Mouse (Mus musculus) kidney, adult 2 months (tissue): Measurements from ENCODE around the gene Carmil3. TPM values are rescaled to one million over a fixed set of nuclear protein-coding genes. Genes with fewer than 3 reads are reported as not detected.

Experiments
- DNase-seq: peaks from one replicate; pipeline ENCODE4 v3.0.0; 2021
- H3K27ac ChIP-seq: fragments of 200-500 bp; 2 replicates; pipeline ENCODE4 v1.5.1; 2012; ENCODE audit warnings: low read depth, low read length, control low read depth, inconsistent platforms; ENCODE audit not compliant: insufficient read depth
- H3K27me3 ChIP-seq: fragments of 200-500 bp; replicated peaks from 2 replicates; pipeline ENCODE4 v1.6.1; 2012; ENCODE audit warnings: mild to moderate bottlenecking, moderate library complexity, low read length, inconsistent platforms; ENCODE audit not compliant: control insufficient read depth, insufficient read depth
- H3K36me3 ChIP-seq: fragments of 200-500 bp; 2 replicates; pipeline ENCODE4 v1.6.1; 2012; ENCODE audit warnings: mild to moderate bottlenecking, moderate library complexity, low read length, inconsistent platforms; ENCODE audit not compliant: control insufficient read depth, insufficient read depth
- H3K4me1 ChIP-seq: fragments of 200-500 bp; 2 replicates; pipeline ENCODE4 v1.6.1; 2011; ENCODE audit warnings: low read length; ENCODE audit not compliant: control insufficient read depth, insufficient read depth
- H3K4me3 ChIP-seq: fragments of 200-500 bp; 2 replicates; pipeline ENCODE4 v1.5.1; 2011; ENCODE audit warnings: mild to moderate bottlenecking, low read depth, low read length, control low read depth; ENCODE audit not compliant: insufficient read depth
- CTCF ChIP-seq: fragments of 200-500 bp; conservative IDR thresholded peaks from 2 replicates; pipeline ENCODE4 v1.5.1; 2011; ENCODE audit warnings: low read depth, mild to moderate bottlenecking, control low read depth, low read length, moderate library complexity, mixed read lengths; ENCODE audit not compliant: insufficient read depth, insufficient read length
- POLR2A ChIP-seq: fragments of 200-500 bp; IDR thresholded peaks from one replicate; pipeline ENCODE4 v1.6.1; 2011; ENCODE audit warnings: low read depth, low read length, control low read depth
- WGBS: fragments of 180-500 bp; shearing (Covaris S2); methylation state at CpG from one replicate; pipeline ENCODE4 v1.1.7; 2018; 5-methylcytosine and 5-hydroxymethylcytosine counted together
- polyA plus RNA-seq: library from polyadenylated mRNA; depleted of rRNA; stranded (reverse); fragments of >200 nt; gene quantifications from 2 replicates; pipeline ENCODE4 v1.2.3, GENCODE M21; 2012

The Carmil3 gene
- polyA plus RNA-seq, 1 experiment, result 3.5 TPM

- 69% methylated on average over 10 of the region's 10 CpGs for WGBS
- no peaks in the 10 kb centered on the region for H3K4me1 ChIP-seq
- H3K27ac ChIP-seq, result no peak overlapping the region
- no peaks in the 10 kb centered on the region for H3K36me3 ChIP-seq
- no peak for DNase-seq
- H3K27me3 ChIP-seq, result no peaks in the 10 kb centered on the region
- TF ChIP-seq CTCF (no peak), POLR2A (no peak)
- H3K4me3 ChIP-seq, result no peak overlapping the region
Observed at GRCm38 (mm10) chr14:55509540-55509939, 19.1 kb downstream of the Carmil3 start.

GRCm38 (mm10) chr14:55510125-55510731 lies 19.8 kb downstream of the Carmil3 start, which contains the start of gene Cpne6:
Gene Cpne6, plus strand, starts transcription at chr14:55510445.
- H3K4me1 ChIP-seq, result no peaks in the 10 kb centered on the region
- no peaks in the 10 kb centered on the region for H3K36me3 ChIP-seq
- 58% methylated on average over 22 of the region's 22 CpGs for WGBS
- no peak within 1 kb of the TSS for H3K4me3 ChIP-seq
- DNase-seq, result no peak
- TF ChIP-seq CTCF (no peak), POLR2A (no peak)
- H3K27ac ChIP-seq, result no peak within 1 kb of the TSS
- H3K27me3 ChIP-seq, result no peaks in the 10 kb centered on the region

- Histone ChIP-seq H3K4me1 (no peaks in the 10 kb centered on the region), H3K27me3 (no peaks in the 10 kb centered on the region), H3K36me3 (no peaks in the 10 kb centered on the region), H3K27ac (no peak overlapping the region), H3K4me3 (no peak overlapping the region)
- no peak for DNase-seq
- TF ChIP-seq CTCF (no peak), POLR2A (no peak)
- WGBS, result 51% methylated on average over 7 of the region's 7 CpGs
Observed at GRCm38 (mm10) chr14:55511037-55511436, 20.6 kb downstream of the Carmil3 start.

- H3K36me3 ChIP-seq, result no peaks in the 10 kb centered on the region
- no peak overlapping the region for H3K4me3 ChIP-seq
- H3K4me1 ChIP-seq, result no peaks in the 10 kb centered on the region
- DNase-seq, result no peak
- no peaks in the 10 kb centered on the region for H3K27me3 ChIP-seq
- TF ChIP-seq CTCF, result no peak
- no peak for TF ChIP-seq POLR2A
- 66% methylated on average over 10 of the region's 10 CpGs for WGBS
- no peak overlapping the region for H3K27ac ChIP-seq
Observed at GRCm38 (mm10) chr14:55513927-55514326, 23.5 kb downstream of the Carmil3 start.

GRCm38 (mm10) chr14:55515846-55516245 lies 25.4 kb downstream of the Carmil3 start:
- Histone ChIP-seq H3K27ac (no peak overlapping the region), H3K27me3 (no peaks in the 10 kb centered on the region; the same call in 1 of the 2 replicates), H3K4me1 (no peaks in the 10 kb centered on the region), H3K36me3 (no peaks in the 10 kb centered on the region), H3K4me3 (no peak overlapping the region)
- TF ChIP-seq POLR2A (no peak), CTCF (no peak)
- 93% methylated on average over 4 of the region's 4 CpGs for WGBS
- DNase-seq, result no peak

- no peak overlapping the region for H3K27ac ChIP-seq
- H3K36me3 ChIP-seq, result no peaks in the 10 kb centered on the region
- H3K4me3 ChIP-seq, result no peak overlapping the region
- H3K4me1 ChIP-seq, result no peaks in the 10 kb centered on the region
- H3K27me3 ChIP-seq, result peaks cover 1% of the 10 kb centered on the region; the same call in 1 of the 2 replicates
- DNase-seq, result no peak
- 68% methylated on average over 2 of the region's 2 CpGs for WGBS
- no peak for TF ChIP-seq POLR2A
- no peak for TF ChIP-seq CTCF
Observed at GRCm38 (mm10) chr14:55518897-55519296, 28.4 kb downstream of the Carmil3 start.

GRCm38 (mm10) chr14:55519604-55520003 lies 29.2 kb downstream of the Carmil3 start:
- WGBS, result 75% methylated on average over 4 of the region's 4 CpGs
- Histone ChIP-seq H3K36me3 (no peaks in the 10 kb centered on the region), H3K4me3 (no peak overlapping the region), H3K27ac (no peak overlapping the region), H3K27me3 (peaks cover 1% of the 10 kb centered on the region; the same call in 1 of the 2 replicates), H3K4me1 (no peaks in the 10 kb centered on the region)
- no peak for DNase-seq
- TF ChIP-seq CTCF (no peak), POLR2A (no peak)
